Mouse (Mus musculus) spleen, adult 2 months (tissue): ENCODE results near the gene Robo3.

Experiments
- CTCF ChIP-seq: fragments of 200-500 bp; IDR thresholded peaks from 2 replicates; pipeline ENCODE4 v1.5.1; 2011; ENCODE audit warnings: mild to moderate bottlenecking, inconsistent platforms; ENCODE audit not compliant: insufficient read depth, insufficient read length, insufficient replicate concordance; ENCODE audit errors: extremely low read depth
- POLR2A ChIP-seq: fragments of 200-500 bp; IDR thresholded peaks from 2 replicates; pipeline ENCODE4 v1.6.1; 2011; ENCODE audit warnings: low read depth, low read length, inconsistent platforms

- TF ChIP-seq CTCF (no peak), POLR2A (no peak)
These were observed 42.2 kb downstream of the Robo3 start for GRCm38 (mm10) chr9:37390891-37391290.
